Mouse (Mus musculus) embryonic facial prominence, embryonic 13.5 days (tissue): ENCODE results near the gene Lrmp. TPM values are rescaled to one million over a fixed set of nuclear protein-coding genes. Genes with fewer than 3 reads are reported as not detected.

Experiments
- ATAC-seq: fragments of 200-750 bp; cut with Nextera tagmentation; 2 replicates; pipeline ENCODE4 v1.8.0; 2017; ENCODE audit warnings: low read depth; ENCODE audit not compliant: insufficient number of reproducible peaks, insufficient read depth, low FRiP score, low TSS enrichment
- H3K27ac ChIP-seq: fragments of 300-500 bp; sonication (generic); 2 replicates; pipeline ENCODE4 v1.5.1; 2015; ENCODE audit warnings: moderate library complexity, mild to moderate bottlenecking, inconsistent platforms
- H3K27me3 ChIP-seq: fragments of 300-500 bp; sonication (generic); 2 replicates; pipeline ENCODE4 v1.6.1; 2015; ENCODE audit warnings: mild to moderate bottlenecking, inconsistent platforms
- H3K36me3 ChIP-seq: fragments of 300-500 bp; sonication (generic); 2 replicates; pipeline ENCODE4 v1.6.1; 2015; ENCODE audit warnings: mild to moderate bottlenecking, inconsistent platforms
- H3K4me1 ChIP-seq: fragments of 300-500 bp; sonication (generic); 2 replicates; pipeline ENCODE4 v1.6.1; 2015; ENCODE audit warnings: inconsistent platforms
- H3K4me2 ChIP-seq: fragments of 300-500 bp; sonication (generic); 2 replicates; pipeline ENCODE4 v1.6.1; 2015; ENCODE audit warnings: moderate library complexity, mild to moderate bottlenecking, inconsistent platforms
- H3K4me3 ChIP-seq: fragments of 300-500 bp; sonication (generic); 2 replicates; pipeline ENCODE4 v1.5.1; 2015; ENCODE audit warnings: mild to moderate bottlenecking, inconsistent platforms
- H3K9ac ChIP-seq: fragments of 300-500 bp; sonication (generic); 2 replicates; pipeline ENCODE4 v1.6.1; 2015; ENCODE audit warnings: mild to moderate bottlenecking, inconsistent platforms
- H3K9me3 ChIP-seq: fragments of 300-500 bp; sonication (generic); 2 replicates; pipeline ENCODE4 v1.6.1; 2016; ENCODE audit warnings: inconsistent platforms
- WGBS: fragments of 180-500 bp; shearing (Covaris S2); methylation state at CpG from one replicate; pipeline ENCODE4 v1.1.7; 2015; ENCODE audit warnings: mixed read lengths; 5-methylcytosine and 5-hydroxymethylcytosine counted together
- polyA plus RNA-seq: library from polyadenylated mRNA; unstranded; fragments of >200 nt; fragmentation: Nextera tagmentation; extraction: Ambion mirVana; gene quantifications from 2 replicates; pipeline ENCODE4 v1.2.1, GENCODE M21; 2015

Gene Lrmp
- polyA plus RNA-seq, 1 experiment from 2014 or later: 2.7 TPM

DNA sequence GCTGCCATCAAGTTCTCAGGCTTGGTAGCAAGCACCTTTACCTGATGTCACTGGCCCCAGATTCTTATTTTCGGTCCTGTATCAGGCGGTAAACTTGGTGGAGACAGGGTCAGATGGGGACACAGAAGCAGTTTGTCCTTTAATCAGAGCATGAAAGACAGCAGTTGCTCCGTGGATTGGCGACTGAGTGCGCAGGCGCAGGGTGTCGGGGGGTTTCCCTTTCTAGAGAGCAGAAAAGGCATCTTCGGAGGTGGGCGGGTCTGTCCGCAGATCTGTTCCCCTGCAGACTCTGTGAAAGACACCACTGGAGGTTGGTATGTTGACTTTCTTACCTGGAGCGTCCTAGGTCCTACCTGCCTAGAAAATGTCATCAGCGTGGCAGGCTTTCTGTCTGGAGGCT lies 26.4 kb downstream of the Lrmp start:
- Histone ChIP-seq H3K36me3 (no peaks in the 10 kb centered on the region), H3K4me2 (no peak overlapping the region), H3K9ac (no peak overlapping the region), H3K4me1 (peaks cover 8% of the 10 kb centered on the region; the same call in 1 of the 2 replicates), H3K27me3 (no peaks in the 10 kb centered on the region), H3K27ac (no peak overlapping the region), H3K4me3 (no peak overlapping the region), H3K9me3 (no peaks in the 10 kb centered on the region)
- ATAC-seq: no peak
- 87% methylated on average over 12 of the region's 12 CpGs for WGBS

DNA sequence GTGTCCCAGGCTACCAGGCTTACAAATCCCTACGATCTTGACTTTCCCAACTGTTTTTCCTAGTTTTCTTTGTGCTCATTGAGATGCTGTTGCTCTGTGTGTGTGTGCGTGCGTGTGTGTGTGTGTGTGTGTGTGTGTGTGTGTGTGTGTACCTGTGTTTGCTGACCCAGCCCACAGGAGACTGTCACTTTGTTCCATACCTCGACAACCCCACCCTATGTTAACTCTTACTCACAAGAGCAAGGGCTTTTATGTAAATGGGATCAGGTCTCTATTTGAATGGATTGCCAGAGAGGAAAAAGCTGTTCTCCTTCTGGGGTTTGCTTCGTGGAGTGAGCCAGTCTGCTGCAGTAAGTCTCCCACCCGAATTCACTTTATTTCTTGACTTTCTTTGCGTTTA lies 29.7 kb downstream of the Lrmp start:
- H3K27me3 ChIP-seq: no peaks in the 10 kb centered on the region
- no peak overlapping the region for H3K4me3 ChIP-seq
- H3K27ac ChIP-seq: no peak overlapping the region
- no peak for ATAC-seq
- H3K36me3 ChIP-seq: no peaks in the 10 kb centered on the region
- peaks cover 13% of the 10 kb centered on the region; the same call in 1 of the 2 replicates for H3K4me1 ChIP-seq
- WGBS: 67% methylated on average over 7 of the region's 7 CpGs
- H3K9me3 ChIP-seq: no peaks in the 10 kb centered on the region
- H3K4me2 ChIP-seq: no peak overlapping the region
- H3K9ac ChIP-seq: no peak overlapping the region

DNA sequence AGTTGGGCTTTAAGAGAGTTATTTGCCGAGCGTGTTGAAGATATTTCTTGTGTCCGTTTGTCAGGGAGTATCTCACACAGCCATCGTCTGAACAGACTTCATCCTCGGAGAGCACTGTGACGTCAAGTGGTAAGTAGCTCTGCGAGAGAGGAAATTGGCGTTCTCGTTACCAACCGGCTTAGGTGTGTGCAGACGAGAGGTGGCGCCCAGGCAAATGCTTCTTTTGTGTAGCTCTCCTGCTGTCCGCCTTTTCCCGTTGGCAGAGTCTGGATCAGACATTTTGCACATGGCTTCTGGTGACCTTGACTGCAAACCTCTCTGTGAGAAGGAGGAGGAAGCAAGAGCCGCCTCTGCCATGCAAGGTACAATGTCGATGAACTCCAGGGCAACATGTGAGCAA lies 32.3 kb downstream of the Lrmp start:
- H3K9ac ChIP-seq: no peak overlapping the region
- H3K4me2 ChIP-seq: no peak overlapping the region
- no peaks in the 10 kb centered on the region for H3K36me3 ChIP-seq
- H3K27ac ChIP-seq: no peak overlapping the region
- WGBS: 84% methylated on average over 16 of the region's 16 CpGs
- H3K9me3 ChIP-seq: no peaks in the 10 kb centered on the region
- ATAC-seq: no peak
- no peak overlapping the region for H3K4me3 ChIP-seq
- peaks cover 13% of the 10 kb centered on the region; the same call in 1 of the 2 replicates for H3K4me1 ChIP-seq
- no peaks in the 10 kb centered on the region for H3K27me3 ChIP-seq

DNA sequence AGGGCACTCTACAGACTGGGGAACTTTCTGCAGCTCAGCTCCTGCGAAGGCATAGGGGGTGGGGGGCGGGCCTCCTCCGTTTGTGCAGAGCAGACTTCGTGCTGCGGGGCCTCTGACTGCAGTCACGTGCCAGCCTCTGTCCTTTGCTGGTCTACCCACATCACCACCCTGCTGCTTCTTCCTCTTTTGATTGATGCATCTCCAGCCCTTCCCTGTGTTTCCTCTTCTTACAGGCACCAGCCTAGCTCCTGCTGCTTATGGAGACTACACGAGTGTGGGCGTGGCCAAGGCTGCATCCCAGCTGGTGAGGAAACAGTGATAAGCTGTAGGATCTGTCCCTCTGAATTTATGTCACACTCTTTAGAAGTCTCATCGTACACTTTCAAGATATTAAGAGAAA lies 33.6 kb downstream of the Lrmp start:
- Histone ChIP-seq H3K27ac (no peak overlapping the region), H3K27me3 (no peaks in the 10 kb centered on the region), H3K9me3 (no peaks in the 10 kb centered on the region), H3K4me2 (no peak overlapping the region), H3K4me1 (0 out of 2 replicates have a peak, but pooled peaks cover 5% of the 10 kb centered on the region), H3K4me3 (no peak overlapping the region), H3K9ac (no peak overlapping the region), H3K36me3 (no peaks in the 10 kb centered on the region)
- WGBS: 45% methylated on average over 9 of the region's 9 CpGs
- no peak for ATAC-seq

DNA sequence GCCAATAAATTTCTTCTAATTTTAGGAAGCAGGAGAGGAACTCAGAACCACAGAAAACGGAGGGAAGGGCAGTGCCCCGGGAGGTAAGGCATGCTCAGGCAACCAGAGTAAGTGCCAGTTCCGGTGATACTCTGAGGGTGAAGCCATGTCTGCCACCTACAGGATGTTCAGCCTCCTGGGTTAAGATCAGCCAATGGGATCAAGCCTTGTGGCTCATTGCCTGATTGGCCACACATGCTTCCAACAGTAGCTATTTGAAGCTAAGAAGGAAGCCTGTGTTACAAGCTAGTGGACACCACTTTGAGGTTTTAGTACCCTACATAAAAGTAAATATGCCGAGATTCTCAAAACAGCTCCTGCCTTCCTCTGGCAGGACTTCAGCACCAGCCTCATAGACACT lies 43.2 kb downstream of the Lrmp start:
- no peak overlapping the region for H3K4me2 ChIP-seq
- no peaks in the 10 kb centered on the region for H3K36me3 ChIP-seq
- no peak overlapping the region for H3K4me3 ChIP-seq
- no peaks in the 10 kb centered on the region for H3K9me3 ChIP-seq
- no peak overlapping the region for H3K9ac ChIP-seq
- no peaks in the 10 kb centered on the region for H3K4me1 ChIP-seq
- 70% methylated on average over 4 of the region's 4 CpGs for WGBS
- H3K27me3 ChIP-seq: no peaks in the 10 kb centered on the region
- no peak overlapping the region for H3K27ac ChIP-seq
- ATAC-seq: no peak

DNA sequence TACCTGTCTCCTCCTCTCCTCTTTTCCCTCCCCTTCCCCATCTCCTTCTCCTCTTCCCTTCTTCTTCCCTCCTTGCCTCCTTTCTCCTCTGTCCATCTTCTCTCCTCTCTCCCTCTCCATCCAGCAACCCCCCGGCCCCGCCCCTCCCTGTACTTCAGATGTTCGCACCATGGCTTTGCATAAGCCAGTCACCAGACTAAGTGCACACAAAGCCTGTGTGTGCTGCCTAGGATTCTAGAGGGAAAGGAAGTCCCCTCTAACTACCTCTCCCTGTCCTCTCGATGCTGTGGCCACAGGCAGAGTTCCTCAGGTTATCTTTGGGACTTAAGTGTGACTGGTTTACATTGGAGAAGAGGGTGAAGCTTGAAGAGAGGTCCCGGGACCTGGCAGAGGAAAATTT lies 45.1 kb downstream of the Lrmp start:
- Histone ChIP-seq H3K4me3 (no peak overlapping the region), H3K9me3 (no peaks in the 10 kb centered on the region), H3K9ac (no peak overlapping the region), H3K36me3 (no peaks in the 10 kb centered on the region), H3K27me3 (no peaks in the 10 kb centered on the region), H3K27ac (no peak overlapping the region), H3K4me2 (no peak overlapping the region), H3K4me1 (no peaks in the 10 kb centered on the region)
- no peak for ATAC-seq
- WGBS: 65% methylated on average over 5 of the region's 5 CpGs

DNA sequence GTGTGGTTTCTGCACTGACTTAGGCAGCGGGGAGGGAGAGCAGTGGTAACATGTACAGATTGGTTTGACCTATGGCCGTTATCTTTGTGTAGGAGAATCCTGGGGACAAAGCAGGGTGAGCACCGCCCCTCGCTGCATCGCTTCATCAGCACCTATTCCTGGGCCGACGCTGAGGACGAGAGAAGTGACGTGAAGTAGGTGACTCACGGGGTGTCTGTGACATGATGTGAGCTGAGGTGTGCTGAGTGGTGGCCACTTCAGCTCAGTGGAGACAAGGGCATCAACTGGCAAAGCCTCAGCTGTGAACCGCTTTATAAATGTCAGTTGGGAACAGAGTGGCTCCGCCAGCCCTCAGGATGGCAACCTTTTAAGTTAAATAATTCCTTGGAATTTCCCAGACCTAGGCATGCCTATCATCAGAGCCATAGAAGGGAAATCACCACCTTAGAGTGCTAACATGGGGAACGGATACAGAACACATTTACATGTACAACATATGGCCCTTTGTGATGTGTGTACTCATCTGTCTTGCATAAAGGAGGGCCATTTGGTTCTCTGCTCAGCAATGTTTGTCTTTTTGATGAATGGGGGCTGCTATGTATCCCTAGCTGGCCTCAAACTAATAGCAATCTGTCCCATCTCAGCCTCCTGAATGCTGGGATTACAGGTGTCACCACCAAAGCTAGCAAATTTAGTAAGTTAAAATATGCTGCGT lies 56.6 kb downstream of the Lrmp start:
- Histone ChIP-seq H3K27me3 (peaks cover 25% of the 10 kb centered on the region), H3K4me3 (no peak overlapping the region), H3K4me2 (no peak overlapping the region), H3K9ac (no peak overlapping the region), H3K9me3 (no peaks in the 10 kb centered on the region), H3K27ac (no peak overlapping the region), H3K36me3 (no peaks in the 10 kb centered on the region), H3K4me1 (peaks cover 24% of the 10 kb centered on the region)
- no peak for ATAC-seq
- WGBS: 79% methylated on average over 14 of the region's 14 CpGs

DNA sequence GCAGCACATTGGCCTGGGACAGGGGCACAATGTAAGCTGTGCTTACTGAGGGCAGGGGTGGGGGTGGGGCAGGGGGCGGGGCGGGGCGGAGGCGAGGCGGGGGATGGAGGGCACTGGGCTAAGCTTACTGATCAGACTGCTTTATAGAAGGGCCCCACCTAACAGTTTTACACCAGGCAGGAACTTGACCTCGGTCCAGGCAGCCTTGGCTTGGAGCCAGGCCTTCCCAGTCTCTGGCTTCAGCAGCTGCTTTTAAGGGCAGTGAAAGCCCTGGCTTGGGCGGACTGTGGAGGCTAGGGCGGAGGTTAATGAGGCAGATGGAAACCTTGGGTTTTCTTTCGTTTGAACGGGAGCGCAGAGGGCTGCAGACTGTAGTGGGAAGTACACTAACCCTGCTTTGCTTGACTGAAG lies 58.3 kb downstream of the Lrmp start:
- 6% methylated on average over 9 of the region's 11 CpGs for WGBS
- no peak overlapping the region; the same call in 1 of the 2 replicates for H3K9ac ChIP-seq
- H3K36me3 ChIP-seq: no peaks in the 10 kb centered on the region
- ATAC-seq: peak; percentile 70
- no peak overlapping the region for H3K27ac ChIP-seq
- peak overlapping the region; percentile 46 for H3K4me2 ChIP-seq
- H3K27me3 ChIP-seq: peaks cover 25% of the 10 kb centered on the region
- H3K9me3 ChIP-seq: no peaks in the 10 kb centered on the region
- H3K4me3 ChIP-seq: 0 out of 2 replicates have a peak overlapping the region, but pooled peaks have one; percentile 6
- peaks cover 24% of the 10 kb centered on the region for H3K4me1 ChIP-seq

DNA sequence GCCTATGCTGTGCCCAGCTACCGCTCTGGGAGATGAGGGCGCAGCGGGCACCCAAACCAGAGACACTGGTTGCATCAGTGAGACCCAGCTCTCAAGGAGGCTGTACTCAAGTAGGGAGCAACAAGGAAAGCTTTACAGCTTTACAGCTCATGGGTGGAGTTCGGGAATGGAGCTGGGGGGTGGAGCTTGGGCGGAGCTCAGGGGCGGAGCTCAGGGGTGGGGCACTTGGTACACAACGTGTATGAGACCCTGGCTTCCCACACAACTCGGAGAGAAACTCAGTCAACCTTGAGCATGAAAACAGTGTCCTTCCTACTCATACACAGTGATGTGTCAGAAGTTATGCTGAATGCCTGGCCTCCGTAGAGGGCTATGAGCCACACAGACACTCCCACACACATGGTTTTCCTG lies 60.1 kb downstream of the Lrmp start:
- Histone ChIP-seq H3K27ac (no peak overlapping the region), H3K9ac (no peak overlapping the region), H3K36me3 (no peaks in the 10 kb centered on the region), H3K4me1 (peaks cover 24% of the 10 kb centered on the region), H3K27me3 (peaks cover 25% of the 10 kb centered on the region), H3K9me3 (no peaks in the 10 kb centered on the region), H3K4me2 (peak overlapping the region; percentile 12; the same call in 1 of the 2 replicates), H3K4me3 (no peak overlapping the region)
- 35% methylated on average over 9 of the region's 9 CpGs for WGBS
- ATAC-seq: no peak

DNA sequence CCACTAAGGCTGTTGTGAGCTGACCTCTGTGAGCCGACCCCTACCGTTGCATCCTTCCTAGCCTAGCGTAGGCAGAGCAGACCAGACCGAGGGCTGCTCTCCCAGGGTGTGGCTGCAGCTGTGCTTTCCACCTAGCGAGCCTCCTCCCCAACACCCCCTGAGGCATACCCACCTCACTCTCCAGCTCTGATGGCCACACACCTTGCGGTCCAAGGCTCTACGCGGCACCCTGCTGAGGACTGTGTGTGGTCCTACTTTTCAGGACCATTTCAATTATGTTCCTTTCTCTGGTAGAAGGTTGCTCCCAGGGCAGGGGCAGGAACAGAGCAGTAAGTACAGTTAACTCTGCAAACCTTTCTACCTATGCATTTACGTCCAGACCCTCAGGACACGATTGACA lies 61.0 kb downstream of the Lrmp start:
- no peak overlapping the region for H3K27ac ChIP-seq
- no peak overlapping the region for H3K4me3 ChIP-seq
- no peak overlapping the region for H3K4me2 ChIP-seq
- no peaks in the 10 kb centered on the region for H3K36me3 ChIP-seq
- peaks cover 25% of the 10 kb centered on the region for H3K27me3 ChIP-seq
- H3K9ac ChIP-seq: no peak overlapping the region
- WGBS: 50% methylated on average over 10 of the region's 10 CpGs
- H3K9me3 ChIP-seq: no peaks in the 10 kb centered on the region
- peaks cover 24% of the 10 kb centered on the region for H3K4me1 ChIP-seq
- ATAC-seq: no peak

DNA sequence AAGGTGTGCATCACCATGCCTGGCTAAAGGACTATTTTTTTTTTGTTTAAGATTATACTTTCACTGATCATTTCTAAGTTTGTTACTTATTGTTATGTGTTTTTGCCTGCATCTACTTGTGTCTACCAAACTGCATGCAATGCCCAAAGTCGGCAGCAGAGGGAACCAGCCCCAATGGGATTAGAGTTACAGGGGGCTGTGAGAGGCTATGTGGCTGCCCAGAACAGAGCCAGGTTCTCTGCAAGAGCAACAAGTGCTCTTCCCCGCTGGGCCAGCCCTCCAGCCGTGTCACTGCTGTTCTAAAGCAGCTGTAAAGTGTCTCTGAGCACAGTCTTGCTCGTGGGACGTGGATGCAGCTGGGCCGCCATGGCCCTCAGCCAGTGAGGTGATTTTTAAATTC lies 64.2 kb downstream of the Lrmp start:
- Histone ChIP-seq H3K9ac (no peak overlapping the region), H3K27me3 (peaks cover 16% of the 10 kb centered on the region), H3K4me1 (peaks cover 14% of the 10 kb centered on the region)

DNA sequence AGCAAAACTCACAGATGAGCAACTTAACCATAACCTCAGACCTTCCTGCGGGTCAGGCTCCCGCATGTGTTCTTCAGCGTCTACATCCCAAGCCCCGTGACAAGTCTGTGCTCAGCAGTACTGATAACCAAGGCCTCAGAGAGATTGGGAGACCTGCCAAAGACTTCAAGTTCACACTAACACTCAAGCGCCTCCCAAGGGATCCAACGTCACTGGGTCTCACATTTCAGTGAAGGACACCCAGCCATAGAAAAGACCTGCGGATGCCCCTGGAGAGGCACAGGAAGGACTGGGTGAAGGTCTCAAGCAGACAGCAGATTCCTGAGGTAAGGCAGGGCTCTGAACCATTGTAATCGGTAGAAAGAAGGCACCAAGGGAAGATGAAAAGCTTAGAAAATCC lies 66.6 kb downstream of the Lrmp start:
- H3K27ac ChIP-seq: no peak overlapping the region
- H3K27me3 ChIP-seq: no peaks in the 10 kb centered on the region
- H3K4me3 ChIP-seq: no peak overlapping the region
- H3K4me1 ChIP-seq: no peaks in the 10 kb centered on the region
- H3K36me3 ChIP-seq: no peaks in the 10 kb centered on the region
- ATAC-seq: no peak
- no peaks in the 10 kb centered on the region for H3K9me3 ChIP-seq
- no peak overlapping the region for H3K4me2 ChIP-seq
- WGBS: 79% methylated on average over 8 of the region's 8 CpGs
- no peak overlapping the region for H3K9ac ChIP-seq

More for the DNA sequence above, 64.2 kb downstream of the Lrmp start:
- no peak overlapping the region for H3K4me3 ChIP-seq
- no peak overlapping the region for H3K27ac ChIP-seq
- H3K36me3 ChIP-seq: no peaks in the 10 kb centered on the region
- no peak for ATAC-seq
- WGBS: 27% methylated on average over 6 of the region's 6 CpGs
- H3K4me2 ChIP-seq: no peak overlapping the region
- H3K9me3 ChIP-seq: no peaks in the 10 kb centered on the region
